Mouse (Mus musculus): ENCODE measurements around the gene Drosha.
"Not testable (repeated sequence)": the region's sequence is repeated elsewhere in the genome, so short reads cannot be mapped to it uniquely, and the experiment has no call there.

The Drosha gene

DNA sequence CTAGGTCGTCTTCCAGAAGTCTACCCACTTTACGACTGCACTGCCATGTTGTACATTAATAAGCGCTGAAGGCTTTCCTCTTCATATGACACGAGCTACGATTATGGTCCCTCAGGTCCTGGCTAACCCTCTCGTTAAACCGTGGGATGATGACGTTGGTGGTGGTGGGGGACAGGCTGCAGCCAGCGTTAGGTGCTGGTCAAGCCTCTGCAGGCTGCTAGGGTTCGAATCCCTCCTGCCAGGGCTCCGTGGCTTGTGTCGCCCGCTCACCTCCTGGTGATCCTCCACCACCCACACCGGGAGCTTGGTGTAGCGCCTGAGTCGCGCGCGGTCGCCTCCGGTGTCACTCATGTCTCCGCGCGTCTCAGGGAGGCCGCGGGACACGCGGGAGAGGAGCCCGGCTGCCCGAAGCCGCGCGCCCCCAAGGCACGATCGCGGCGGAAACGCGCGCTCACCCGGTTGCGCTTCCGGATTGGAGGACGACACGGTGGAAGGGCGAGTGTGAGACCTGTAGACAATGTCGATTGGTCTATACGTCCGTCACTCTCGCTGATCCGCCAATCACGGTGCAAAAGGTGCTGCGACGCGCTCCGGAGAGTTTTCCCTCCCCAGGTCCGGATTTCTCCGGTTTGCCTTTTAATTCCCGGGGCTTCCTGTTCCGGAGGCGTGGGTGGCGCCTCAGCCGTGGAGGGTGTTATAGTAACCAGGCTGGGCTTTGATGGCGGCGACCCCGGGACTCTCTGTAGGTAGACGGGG is at the start of gene Drosha, which contains the start of gene 6030458C11Rik:
TSS of gene Drosha (plus strand) at position 619 of the 756 bp plus-strand sequence.
TSS of gene 6030458C11Rik (minus strand) at position 453 of the 756 bp plus-strand sequence.
- ATAC-seq (ENCODE audit: low TSS enrichment), result peak; percentile 99

DNA sequence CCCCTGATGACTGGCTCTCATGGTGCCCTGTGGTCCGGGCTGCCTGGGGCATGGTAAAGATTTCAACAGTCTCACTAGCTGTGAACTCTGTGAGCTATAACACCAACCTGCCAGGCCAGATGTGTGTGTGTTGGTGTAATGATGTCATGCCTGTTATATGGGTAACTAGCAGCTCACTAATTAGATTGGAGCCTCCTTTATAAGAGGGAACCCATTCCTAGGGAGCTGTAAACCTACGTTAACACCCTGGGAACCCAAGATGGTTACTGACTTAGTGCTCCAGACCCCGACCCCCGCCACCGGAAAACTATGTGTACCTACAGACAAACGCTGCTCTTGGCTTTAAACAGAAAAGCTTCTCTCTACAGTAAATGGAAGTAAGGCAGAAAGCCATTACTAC is 43.3 kb upstream of the Drosha start:
- no peak for ATAC-seq (ENCODE audit: low TSS enrichment)

DNA sequence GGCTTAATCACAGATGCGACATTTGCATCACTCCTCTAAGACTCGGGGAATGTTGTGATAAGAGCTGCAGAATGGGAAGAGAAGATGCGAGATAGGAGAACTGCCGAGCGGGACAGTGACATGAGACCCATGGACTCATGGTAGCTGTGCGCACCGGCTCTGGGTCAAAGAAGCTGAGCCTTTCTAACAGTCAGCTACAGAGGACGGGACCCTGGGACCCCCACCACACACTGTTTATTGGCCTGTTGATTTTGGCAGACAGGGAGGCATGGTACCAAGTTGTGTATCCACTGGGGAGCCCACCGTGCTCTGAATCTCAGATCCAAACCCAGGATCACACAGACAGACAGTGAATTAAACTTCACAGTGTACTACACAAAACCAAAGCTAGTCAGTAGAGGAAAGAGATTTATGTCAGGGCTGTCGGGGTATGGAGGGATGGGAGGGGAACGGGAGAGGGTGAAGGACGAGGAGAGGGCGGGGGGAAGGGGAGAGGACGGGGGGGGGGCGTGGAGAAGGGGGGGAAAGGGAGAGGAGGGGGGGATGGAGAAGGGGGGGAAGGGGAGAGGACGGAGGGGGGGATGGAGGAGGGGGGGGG is 42.8 kb upstream of the Drosha start:
- ATAC-seq (ENCODE audit: low TSS enrichment), result no peak

DNA sequence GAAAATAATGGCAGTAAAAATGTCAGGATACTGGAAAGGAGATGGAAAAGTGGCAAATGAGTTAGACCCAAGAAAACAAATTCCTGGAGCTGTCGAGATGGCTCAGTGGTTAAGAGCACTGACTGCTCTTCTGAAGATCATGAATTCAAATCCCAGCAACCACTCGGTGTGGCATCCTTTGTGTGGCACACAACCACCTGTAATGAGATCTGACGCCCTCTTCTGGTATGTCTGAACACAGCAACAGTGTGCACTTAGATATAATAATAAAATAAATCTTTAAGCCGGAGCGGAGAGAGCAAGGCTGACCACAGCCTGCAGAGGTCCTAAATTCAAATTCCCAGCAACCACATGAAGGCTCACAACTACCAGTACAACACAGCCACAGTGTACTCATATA is 36.1 kb upstream of the Drosha start:
- no peak for ATAC-seq (ENCODE audit: low TSS enrichment)

DNA sequence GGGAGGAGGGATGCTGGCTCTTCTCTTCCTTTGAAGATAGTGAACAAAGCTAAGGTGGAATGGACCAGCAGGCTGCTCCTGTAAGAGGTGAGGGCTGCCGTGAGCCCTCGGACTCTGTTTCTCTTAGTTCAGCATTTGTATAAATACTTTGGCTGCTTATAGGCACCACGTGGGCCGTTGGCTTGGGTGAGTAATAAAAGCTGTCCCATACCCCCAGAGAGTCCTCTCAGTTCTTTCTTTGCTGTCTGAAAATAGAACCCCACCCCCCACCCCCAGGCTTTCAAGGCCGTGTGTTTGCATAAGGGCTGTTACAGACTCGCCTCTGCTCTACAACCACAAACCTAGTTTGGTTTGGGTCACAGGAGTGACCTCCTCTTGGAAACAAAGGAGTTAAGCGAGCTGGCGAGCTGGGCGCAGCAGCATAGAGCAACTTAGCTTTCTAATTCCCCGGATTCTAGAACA is 35.2 kb upstream of the Drosha start:
- peak; percentile 62 for ATAC-seq (ENCODE audit: low TSS enrichment)

DNA sequence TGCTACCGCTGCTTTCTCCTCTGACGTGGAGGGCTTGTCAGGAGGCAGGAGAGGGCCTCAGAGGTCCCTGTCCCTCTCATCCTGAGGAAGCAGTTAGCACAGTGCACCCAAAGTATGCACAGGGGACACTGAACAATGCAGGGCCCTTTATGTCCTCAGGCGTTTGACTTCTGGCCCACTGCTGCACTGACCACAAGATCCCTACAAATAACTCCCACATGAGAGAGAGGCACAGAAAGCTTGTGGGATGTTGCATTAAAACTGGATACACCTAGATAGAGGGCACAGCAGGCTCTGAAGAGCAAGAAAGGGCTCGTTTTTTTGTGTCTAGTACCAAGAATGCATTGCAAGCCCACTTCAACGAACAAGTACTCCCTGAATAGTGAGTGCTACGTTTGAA is 30.3 kb upstream of the Drosha start:
- ATAC-seq (ENCODE audit: low TSS enrichment), result no peak

DNA sequence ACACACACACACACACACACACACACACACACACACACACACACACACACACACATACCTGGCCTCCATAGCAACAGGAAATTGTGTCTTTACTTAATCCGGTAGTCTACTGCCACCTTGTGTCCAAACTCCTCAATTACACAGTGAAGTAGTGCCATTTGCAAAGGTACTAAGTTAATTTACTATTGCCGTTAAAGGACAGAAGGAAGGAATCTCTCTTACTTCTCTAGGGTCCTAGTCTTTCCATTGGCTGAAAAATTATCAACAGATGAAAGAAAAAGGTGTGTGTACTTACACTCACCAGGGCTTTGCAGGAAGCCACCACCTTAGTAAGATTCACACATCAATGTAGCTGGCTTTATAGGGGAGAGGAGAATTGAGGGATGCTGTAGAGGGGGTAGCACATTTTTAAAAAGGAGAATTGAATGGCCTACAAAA is 29.1 kb upstream of the Drosha start:
- no peak; the same call in 1 of the 2 replicates for ATAC-seq (ENCODE audit: low TSS enrichment)

DNA sequence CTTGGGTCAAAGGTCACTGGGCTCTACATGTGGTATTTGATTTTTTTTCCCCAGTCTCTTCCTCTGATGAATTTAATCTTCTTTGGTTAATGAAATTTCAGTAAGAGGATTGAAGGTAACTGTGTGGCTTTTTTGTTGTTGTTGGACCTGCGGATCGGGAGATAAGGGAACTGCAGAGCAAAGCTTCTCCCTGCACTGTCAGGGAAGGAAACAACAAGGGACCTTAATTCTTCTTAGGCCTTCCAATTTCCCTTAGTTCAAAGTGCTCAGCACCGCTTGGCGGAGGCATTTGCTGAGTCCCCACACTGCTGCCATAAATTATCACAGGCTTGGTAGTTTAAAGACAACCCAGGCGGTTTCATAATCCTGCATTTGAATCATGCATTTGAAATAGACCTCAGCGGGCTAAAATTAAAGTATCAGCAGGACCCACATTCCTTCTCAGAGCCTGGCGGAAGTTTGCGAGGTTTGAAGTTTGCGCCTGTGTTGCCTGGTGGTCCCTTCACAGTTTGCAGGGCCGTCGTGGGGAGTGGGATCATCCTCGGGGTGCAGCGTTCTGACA is 28.6 kb upstream of the Drosha start:
- ATAC-seq (ENCODE audit: low TSS enrichment), result peak; percentile 82

DNA sequence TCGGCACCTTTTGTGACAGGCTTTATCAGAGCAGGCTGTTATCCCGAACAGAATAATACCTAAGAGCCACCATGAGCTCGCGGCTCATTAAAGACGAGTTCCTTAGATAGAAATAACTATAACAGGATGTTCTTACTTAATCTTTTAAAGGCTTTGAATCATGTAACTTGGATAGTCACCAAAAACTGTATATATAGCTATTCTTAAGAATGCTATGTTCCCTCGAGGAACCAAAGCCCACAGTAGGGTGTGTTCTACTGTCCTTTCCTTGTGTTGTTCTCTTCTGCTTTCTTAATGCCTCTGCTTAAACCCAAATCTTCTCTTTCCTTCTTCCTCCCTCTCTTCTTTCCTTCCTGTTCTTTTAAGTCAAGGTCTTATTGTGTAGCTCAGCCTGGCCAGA is 26.6 kb upstream of the Drosha start:
- peak; percentile 58 for ATAC-seq (ENCODE audit: low TSS enrichment)

DNA sequence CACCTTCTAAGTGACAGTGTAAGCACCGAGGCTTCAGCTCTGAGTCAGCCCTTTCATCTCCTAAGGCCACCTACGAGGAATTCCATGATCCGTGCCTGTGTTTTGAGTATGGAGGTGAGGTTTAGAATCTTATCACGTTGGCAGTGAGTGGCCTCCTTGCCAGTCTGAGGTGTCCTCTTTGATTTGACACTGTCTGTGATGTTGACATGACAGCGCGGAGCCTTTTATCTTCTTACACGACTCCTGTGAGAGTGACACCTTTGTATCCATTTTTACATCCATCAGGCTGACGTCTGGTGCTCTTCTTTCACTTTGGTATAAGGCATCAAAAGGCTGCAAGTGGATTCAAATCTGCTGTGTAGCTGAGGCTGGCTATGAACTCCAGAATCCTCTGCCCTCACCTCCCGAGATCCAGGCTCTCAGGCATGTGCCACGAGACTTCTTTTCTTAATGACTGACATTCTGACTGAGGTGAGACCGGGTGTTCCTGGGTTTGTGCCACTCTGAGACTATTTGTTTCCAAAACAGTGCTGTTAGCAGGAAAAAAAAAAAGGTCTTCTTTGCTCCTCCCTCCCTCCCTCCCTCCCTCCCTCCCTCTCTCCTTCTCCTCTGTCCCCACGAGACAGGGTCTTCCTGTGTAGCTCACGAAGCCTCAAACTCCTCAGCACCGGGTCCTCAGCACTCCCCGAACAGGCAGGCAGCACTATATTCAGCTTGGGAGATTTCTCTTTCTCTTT is 24.0 kb upstream of the Drosha start:
- no peak for ATAC-seq (ENCODE audit: low TSS enrichment)

DNA sequence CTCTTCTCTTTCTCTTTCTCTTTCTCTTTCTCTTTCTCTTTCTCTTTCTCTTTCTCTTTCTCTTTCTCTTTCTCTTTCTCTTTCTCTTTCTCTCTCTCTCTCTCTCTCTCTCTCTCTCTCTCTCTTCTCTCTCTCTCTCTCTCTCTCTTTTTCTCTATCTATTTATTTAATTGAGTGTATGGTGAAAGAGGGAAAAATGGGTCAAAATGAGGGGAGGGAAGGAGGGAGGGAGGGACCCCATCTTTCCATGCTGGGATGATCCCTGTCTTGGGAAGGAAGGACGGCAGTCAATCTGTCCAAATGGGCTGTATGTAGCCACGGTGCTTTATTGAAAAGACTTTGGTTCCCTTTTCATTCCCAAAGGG is 23.5 kb upstream of the Drosha start:
- not testable (repeated sequence) for ATAC-seq (ENCODE audit: low TSS enrichment)

DNA sequence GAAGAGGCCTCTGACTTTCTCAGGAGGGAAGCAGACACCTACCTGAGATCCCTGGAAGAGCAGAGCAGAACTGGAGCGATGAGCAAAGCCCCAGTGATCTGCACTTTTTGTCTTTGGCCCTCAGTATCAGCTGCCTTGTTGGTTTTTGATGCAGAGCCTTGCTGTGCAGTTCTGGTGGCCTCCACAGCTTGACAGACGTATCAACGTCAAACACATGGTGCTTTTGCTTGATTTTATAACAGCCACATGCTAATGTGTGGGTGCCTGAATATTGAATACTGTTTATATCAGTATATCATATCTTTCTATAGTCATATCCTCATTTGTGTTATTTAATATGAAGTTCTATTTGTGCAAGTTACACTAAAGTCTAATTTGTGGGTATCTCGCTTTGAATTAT is 19.5 kb upstream of the Drosha start:
- ATAC-seq (ENCODE audit: low TSS enrichment), result no peak

DNA sequence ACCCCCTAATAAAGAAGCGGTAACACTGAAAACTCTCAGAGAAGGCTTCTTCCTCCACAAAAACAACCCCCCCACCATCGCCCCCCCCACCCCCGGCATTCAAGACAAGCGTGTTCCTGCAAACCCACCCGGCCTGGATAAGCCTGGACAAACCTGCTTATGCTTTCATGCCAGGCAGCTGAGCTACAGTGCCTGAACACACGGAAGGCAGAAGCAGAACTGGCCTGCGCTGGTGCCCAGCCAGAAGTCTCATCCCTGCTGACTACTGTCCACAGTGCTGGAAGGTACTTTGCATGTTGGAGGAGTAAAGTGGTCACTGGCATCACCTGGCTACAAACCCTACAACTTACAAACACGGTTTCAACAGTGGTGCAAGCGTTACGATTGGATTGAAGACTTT is 17.5 kb upstream of the Drosha start:
- no peak for ATAC-seq (ENCODE audit: low TSS enrichment)

DNA sequence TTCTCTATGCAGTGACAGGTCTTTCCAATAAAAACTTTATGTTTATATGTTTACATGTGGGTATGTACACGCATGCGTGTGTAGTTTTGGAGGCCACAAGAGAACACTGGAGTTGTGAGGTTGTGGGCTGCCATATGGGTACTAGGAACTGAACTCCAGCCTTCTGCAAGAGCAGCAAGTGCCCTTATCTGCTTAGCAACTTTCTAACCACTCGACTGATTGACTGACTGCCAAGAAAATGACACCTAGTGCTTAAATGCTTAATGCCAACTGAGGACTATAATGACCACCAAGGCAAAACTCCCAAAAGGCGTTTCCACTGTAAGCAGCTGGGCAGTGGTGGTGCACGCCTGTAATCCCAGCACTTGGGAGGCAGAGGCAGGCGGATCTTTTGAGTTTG is 15.3 kb upstream of the Drosha start:
- ATAC-seq (ENCODE audit: low TSS enrichment), result no peak

DNA sequence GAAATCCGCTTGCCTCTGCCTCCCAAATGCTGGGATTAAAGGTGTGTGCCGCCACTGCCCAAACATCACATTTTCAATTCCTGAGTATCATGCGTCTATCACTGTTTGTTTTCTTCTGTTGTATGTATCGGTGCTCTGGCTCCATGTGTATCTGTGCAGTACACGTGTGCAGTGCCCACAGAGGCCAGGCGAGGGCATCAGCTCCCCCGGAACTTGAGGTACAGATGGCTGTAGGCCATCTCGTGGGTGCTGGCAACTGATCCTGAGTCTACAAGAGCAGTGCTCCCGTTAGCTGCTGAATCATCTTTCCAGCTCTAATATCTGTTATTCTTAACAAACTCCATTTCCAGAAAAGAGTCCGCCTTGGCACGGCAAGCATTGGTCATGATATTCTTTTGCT is 12.0 kb upstream of the Drosha start:
- no peak for ATAC-seq (ENCODE audit: low TSS enrichment)

DNA sequence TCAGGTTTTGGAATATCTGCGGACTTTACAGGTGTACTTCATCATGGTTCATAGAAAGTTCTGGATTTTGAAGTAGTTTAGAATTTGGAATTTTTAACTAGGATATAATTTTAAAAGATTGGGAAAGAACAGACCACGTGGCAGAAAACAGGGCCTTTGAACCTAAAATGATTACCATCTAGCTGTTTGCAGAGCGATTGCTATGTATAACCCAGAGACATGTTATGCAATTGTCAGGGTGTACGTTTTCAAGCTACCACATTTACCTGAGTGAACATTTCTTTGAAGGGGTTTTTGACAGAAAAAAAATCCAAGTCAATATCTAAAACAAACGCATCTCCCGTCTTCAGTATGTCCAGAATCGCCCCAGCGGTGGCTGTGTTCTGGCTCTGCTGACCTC is 7.0 kb upstream of the Drosha start:
- ATAC-seq (ENCODE audit: low TSS enrichment), result no peak

DNA sequence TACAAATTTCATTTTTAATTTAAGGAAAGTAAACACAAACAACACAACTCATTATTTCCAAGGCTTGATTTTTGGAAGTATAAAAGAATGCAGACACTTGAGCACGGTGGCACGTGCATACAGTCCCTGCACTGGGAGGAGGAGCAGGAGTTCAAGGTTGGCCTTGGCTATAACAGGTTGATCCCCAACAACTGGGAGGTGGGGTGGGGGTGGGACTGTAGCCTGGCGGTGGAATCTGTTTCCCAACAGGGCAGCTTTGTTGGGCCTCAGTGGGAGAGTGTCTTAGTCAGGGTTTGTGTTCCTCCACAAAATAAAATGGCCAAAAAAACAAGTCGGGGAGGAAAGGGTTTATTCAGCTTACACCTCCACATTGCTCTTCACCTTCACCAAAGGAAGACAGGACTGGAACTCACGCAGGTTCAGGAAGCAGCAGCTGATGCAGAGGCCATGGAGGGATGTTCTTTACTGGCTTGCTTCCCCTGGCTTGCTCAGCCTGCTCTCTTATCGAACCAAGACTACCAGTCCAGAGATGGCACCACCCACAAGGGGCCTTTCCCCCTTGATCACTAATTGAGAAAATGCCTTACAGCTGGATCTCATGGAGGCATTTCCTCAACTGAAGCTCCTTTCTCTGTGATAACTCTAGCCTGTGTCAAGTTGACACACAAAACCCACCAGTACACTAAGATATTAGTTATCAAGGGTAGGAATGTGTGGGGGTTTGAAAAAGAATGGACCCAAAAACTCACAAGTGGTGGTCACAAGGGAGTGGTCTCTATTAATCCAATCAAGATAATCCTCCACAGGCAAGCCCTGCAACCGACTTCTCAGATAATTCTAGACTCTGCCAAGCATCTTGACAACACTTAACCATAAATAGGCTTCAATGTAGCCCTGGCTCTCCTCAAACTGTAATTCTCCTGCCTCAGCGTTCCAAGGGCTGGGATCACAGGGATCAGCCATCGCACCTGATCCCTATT is 1.9 kb upstream of the Drosha start:
- no peak for ATAC-seq (ENCODE audit: low TSS enrichment)

DNA sequence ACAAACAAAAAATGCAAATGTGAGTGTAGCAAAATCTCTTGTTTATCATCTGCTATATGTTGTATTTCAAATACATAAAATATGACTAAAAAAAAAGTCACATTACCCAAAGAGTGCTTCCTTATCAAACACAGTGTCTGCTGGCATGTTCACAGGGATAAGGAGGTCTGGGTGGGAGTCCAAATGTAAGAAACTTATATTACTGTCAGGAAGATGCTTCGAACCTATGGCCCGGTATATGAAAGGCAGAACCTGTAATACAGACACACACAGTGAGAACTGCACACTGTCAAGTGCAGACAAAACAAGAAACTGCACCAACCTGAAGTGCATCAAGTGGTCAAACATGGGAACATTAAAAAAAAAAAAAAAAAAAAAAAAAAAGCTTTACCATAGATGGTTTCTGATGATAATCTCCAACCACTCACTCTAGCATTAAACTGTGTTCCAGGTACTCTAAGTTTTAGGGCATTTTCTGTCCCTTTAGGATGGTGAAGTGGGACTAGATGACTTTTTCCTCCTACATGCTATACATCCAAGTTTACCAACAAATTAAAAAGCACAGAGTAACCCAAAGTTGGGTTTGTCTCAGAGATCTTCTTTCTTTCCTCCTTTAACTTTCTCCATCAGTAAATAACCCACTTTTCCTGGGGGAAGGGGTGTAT is 1.0 kb upstream of the Drosha start:
- no peak for ATAC-seq (ENCODE audit: low TSS enrichment)

DNA sequence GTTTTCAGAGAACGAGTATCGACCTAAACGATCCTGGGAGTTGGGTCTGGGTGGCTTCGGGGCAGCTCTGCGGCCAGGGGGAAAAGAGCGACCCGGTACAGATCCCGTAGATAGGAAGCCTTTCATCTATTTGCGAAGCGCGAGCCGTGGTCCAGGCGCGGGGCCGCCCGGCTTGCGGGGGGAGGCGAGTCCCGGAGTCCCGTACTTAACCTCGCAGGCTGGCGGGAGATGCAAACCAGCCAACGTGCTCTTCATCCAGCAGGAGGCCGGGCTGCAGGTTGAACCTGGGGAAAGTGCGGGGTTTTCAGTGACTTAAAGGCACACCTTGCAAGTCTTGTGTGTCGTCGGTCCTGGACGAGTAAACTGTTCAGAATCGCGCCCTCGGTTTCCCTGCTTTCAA is 350 bp downstream of the Drosha start:
- ATAC-seq (ENCODE audit: low TSS enrichment), result peak; percentile 50

DNA sequence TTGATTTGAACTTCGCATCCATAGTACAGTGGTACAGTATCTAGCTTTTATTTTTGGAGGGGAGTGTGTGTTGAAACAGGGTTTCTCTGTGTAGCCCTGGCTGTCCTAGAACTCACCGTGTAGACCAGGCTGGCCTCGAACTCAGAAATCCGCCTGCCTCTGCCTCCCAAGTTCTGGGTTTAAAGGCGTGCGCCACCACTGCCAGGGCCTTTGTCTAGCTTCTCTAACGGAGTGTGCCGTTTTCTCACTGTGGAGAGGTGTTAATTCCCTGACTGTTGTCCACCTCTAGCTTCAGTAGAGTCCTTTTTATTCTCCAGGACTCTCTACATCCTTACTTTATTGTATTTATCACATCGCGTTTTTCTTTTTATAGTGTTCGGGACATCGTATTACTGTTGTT is 793 bp downstream of the Drosha start:
- ATAC-seq (ENCODE audit: low TSS enrichment), result no peak

DNA sequence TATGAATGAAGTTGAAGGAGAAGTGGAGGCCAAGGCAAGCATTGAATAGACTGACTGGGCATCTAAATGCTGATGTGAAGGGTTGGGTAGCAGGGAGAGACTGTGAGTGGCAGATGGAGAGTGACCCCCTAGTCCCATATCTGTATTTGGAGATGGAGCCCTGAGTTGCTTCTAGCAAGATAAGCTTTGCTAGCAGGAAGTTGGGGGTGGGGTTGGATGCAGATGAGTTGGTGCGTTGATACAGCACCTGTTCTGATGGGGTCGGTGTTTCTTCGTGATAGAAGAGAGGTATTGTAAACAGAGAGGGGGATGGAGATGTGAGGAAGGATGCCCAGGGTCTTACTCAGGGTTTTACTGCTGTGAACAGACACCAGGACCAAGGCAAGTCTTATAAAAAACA is 5.3 kb downstream of the Drosha start:
- ATAC-seq (ENCODE audit: low TSS enrichment), result no peak
